Mouse (Mus musculus) frontal cortex, postnatal 10 days (tissue): ENCODE data around the gene Vstm2b.

Source experiments
- DNase-seq, 2 experiments: peaks; one replicate each; pipeline ENCODE4 v3.0.0; 2022; ENCODE audit warnings: low spot score in 2 of 2, mixed read lengths in 1 of 2

Gene Vstm2b

GRCm38 (mm10) chr7:40898096-40898710, at the start of gene Vstm2b:
Gene Vstm2b, plus strand, starts transcription at chr7:40898328.
- peak; percentile 18 to 35 for DNase-seq

- no peak for DNase-seq
Observed at GRCm38 (mm10) chr7:40856088-40856625, 42.0 kb upstream of the Vstm2b start.

DNA sequence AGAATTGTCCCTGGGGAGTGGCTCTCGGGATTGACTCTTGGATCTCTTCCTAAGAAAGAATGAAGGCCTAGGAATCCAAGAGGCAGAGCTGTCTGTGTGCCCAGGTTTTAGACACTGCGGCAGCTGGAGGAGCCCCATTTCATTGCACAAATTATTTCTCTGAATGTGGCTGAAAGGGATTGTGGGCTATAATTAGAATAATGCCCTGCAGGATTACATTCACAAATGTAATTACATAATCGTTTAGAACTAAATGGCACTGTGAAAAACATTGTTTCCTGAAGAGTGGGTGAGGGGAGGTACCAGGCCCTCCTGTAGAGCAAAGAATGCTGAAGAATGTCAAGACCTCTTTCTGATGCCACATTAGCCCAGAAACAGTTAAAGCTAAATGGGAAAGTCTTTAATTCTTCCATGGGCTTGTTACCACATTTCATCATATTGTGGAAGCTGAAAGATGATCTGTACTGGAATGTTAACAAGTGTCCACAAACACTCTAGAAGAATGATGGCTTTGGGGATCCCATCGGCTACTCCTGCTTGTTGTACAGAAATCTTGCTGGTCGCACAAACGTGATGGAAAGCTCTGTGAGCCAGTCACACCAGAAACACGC, 24.6 kb upstream of the Vstm2b start:
- no peak for DNase-seq

GRCm38 (mm10) chr7:40884855-40885489, 13.2 kb upstream of the Vstm2b start:
- DNase-seq: peak; percentile 68 to 70

DNA sequence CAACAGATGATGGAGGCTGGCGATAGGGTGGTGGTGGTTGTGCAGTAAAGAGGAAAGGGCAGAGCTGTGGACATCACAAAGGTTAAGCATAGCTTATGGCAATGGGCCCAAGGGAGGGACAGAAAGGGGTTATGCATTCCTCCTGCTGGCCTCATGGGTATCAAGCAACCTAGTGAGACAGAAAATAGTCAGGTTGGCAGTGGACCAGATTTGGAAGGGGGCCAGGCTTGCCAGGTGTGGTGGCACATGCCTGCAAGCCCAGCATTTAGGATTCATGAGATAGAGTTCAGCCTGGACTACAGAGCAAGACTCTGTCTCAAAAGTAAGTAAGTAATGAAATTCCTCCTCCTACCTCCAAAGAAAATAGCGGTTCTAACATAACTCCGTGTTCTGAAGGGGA, 9.8 kb upstream of the Vstm2b start:
- no peak for DNase-seq

- no peak for DNase-seq
Observed at GRCm38 (mm10) chr7:40896964-40897363, 1.2 kb upstream of the Vstm2b start.

GRCm38 (mm10) chr7:40898711-40899375, 715 bp downstream of the Vstm2b start:
- peak; percentile 44 to 69 for DNase-seq

DNA sequence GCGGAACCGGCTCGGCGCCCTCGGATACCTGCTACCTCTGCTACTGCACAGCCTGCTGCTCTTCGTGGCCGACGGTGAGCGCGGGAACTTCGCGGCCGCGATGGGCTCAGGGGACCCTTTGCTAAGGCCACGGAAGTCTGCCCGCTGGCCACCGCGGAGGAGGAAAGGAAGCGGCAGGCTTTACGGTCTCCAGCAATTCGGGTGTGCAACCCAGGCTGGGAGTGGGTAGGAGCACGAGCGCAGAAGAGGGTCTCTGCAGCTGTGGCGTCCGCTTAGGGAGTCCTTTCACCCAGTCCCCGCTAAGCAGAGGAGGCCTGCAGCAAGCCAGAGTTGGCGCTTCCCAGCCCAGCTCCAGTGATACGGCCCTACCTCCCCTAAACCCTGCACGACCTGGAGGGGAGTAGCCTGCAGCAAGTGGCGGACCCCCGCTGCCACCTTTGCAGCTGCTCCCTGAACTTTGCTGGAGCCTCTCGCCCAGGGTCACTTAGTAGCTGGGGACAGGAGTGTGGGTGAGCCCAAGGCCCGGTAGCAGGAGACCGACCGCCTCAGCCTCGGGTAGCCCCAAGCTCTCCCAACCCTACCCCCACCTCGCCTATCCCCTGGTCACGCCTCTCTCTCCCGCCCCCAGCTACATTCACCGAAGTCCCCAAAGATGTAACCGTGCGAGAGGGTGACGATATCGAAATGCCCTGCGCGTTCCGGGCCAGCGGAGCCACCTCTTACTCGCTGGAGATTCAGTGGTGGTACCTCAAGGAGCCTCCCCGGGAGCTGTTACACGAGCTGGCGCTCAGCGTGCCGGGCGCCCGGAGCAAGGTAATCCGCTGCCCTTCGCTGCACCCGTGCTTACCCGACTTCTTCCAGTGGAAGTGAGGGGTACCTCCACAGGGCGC, 1.5 kb downstream of the Vstm2b start:
- peak; percentile 19 to 47 for DNase-seq

DNA sequence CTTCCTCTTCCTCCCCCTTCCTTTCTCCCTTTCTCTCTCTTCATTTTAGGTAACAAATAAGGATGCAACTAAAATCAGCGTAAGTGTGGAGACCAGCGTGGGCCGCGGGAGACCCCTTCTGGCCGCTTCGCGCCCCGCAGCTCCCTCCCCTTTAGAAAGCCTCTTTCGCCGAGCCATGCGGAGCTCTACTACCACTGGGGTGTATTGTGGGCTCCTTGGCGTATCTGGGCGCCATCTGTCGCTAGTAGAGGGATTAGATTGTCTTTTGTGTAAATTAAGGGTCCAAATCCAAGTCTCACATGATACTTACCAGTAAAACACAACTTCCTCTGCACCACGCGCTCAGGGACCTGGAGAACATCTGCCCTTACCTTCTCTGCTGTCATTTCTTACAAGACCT, 3.1 kb downstream of the Vstm2b start:
- peak; percentile 83 to 87 for DNase-seq

DNA sequence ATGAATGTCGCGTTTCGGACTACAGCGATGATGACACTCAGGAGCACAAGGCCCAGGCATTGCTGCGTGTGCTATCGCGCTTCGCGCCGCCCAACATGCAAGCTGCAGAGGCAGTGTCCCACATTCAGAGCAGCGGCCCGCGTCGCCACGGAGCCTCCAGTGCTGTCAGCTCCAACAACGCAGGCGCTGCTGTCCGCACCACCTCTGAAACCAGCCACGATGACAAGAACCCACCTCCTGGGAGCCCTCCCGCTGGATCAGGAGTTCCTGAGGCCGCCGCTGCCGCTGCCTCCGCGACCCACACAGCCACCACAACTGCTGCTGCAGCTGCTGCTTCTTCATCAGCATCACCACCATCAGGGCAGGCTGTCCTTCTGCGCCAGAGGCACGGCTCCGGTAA, 4.4 kb downstream of the Vstm2b start:
- DNase-seq: peak in 1 of 2 experiments; percentile 35

- no peak for DNase-seq
Observed at GRCm38 (mm10) chr7:40906484-40906883, 8.4 kb downstream of the Vstm2b start.

- no peak for DNase-seq
Observed at GRCm38 (mm10) chr7:40916761-40917160, 18.6 kb downstream of the Vstm2b start.

DNA sequence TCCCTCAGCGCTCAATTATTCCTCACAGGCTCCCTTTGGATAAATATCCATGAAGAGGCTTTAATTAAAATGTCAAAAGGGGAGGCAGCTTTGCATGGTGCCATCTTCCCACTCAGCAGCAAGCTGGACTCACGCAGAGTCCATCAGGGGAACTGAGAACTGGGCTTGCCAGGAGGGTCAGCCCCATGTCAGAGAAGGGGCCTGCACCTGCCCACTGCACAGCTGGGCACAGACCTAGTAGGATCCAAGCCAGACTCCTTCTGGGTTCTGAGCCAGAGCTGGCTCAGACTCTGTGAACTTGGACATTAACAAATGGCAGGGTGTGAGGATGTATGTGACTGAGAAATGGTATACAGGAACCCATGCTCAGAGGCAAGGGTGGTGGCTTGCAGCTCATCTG, 22.0 kb downstream of the Vstm2b start:
- DNase-seq: no peak

- no peak for DNase-seq
Observed at GRCm38 (mm10) chr7:40921281-40921680, 23.2 kb downstream of the Vstm2b start.

DNA sequence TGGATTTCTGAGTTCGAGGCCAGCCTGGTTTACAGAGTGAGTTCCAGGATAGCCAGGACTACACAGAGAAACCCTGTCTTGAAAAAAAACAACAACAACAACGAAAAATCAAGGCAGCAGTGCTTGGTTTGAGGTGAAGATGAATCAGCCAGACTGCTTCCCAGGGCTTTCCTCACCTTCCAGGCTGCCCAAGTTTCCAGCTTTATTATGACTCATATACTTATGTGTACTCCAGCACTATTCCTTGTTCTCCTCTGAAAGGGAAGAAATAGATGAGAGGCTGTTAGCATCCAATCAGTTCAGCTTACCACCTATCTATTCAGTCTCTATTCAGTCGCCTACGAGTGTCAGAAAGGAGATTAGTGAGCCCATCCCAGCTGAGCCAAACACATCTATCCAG, 24.7 kb downstream of the Vstm2b start:
- no peak for DNase-seq

- no peak for DNase-seq
Observed at GRCm38 (mm10) chr7:40928391-40928790, 30.3 kb downstream of the Vstm2b start.

- DNase-seq: no peak
Observed at GRCm38 (mm10) chr7:40936617-40937212, 38.6 kb downstream of the Vstm2b start.

GRCm38 (mm10) chr7:40939371-40939770, 41.2 kb downstream of the Vstm2b start:
- peak in 1 of 2 experiments; percentile 29 for DNase-seq

DNA sequence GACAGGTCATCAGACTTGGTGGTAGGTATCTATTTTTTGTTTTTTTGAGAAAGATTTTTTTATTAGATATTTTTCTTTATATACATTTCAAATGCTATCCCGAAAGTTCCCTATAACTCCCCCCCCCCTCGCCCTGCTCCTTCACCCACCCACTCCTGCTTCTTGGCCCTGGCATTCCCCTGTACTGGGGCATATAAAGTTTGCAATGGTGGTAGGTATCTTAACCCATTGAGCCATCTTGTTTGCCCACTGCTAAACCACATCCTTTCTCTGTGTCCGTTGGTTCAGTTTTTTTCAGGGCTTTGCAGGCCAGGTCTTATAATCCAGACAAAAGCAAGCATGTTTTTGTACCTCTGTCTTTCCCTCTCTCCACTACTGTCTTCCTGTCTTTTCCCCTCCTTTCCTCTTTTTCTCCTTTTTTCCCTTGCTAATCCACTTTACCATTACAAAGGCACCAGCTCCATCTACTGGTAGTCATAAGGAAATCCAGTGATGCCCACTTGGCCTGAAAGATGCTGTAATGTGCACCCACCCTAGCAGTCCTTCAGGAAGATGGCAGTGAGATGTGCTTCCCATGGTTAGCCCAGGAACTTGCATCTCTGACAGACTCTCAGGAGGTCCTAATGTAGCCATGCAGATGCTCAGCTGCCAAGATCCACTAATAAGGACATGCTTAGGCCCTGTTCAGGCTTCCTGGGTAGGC, 44.3 kb downstream of the Vstm2b start:
- no peak for DNase-seq
